Mouse (Mus musculus): ENCODE results near the gene Ccl7.

The Ccl7 gene

GRCm38 (mm10) chr11:82045471-82045870, at the start of gene Ccl7:
Gene Ccl7, plus strand, starts transcription at chr11:82045712.
- peak; percentile 43 for DNase-seq (ENCODE audit: low spot score)

DNA sequence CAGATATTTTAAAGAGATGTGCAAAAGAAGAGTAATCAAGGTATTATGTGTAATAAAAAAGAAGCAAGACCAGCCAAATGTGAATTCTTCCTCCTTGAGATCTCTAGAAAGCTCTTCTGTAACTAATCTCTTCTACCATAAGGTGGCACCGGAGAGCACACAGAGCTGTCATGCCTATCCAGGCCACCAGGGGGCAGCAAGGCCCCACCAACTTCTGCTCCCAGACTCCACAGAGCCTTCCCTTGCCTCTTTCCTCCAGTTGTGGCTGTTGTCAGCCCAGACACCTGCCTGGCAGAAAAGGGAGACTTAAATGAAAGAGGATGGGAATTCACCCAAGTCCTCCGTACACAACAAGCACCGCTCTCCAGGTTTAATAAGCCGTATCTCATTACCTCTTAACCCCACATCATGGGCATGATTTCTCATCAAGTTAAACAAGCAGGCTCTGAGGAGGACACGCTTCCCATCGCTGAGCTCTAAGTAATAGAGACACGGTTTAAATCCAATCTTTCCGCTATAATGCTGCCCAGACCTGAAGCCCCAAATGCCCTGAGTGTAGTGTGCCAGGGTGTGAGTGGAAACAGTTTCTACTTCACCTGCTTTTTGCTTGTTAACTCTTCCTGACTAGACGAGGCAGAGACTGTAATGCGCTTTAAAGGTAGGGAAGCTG, 49.2 kb upstream of the Ccl7 start:
- peak; percentile 47 for DNase-seq (ENCODE audit: low spot score)

- no peak for DNase-seq (ENCODE audit: low spot score)
Measured at GRCm38 (mm10) chr11:81997085-81997484, 48.4 kb upstream of the Ccl7 start.

- no peak for DNase-seq (ENCODE audit: low spot score)
Measured at GRCm38 (mm10) chr11:81998646-81999045, 46.9 kb upstream of the Ccl7 start.

GRCm38 (mm10) chr11:81999469-81999868, 46.0 kb upstream of the Ccl7 start:
- no peak for DNase-seq (ENCODE audit: low spot score)

DNA sequence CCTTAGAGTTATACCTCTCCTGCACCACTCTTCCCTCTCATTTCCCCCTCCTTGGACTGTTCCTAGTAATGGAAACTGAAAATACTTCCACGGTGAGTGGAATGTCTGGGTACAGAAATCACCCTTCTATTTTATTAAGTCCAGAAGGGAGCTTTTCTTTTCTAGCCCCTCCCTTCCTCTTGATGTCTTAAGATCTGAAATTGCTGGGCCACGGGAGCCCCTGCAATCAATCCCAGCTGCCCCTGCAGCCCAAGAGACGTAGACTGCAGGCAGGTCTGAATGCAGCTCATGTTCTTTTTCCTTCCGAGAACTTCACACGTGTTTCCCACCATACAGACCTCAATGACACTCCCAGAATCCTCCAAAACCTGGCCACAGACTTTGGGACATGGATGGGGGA, 44.9 kb upstream of the Ccl7 start:
- DNase-seq (ENCODE audit: low spot score), result no peak

GRCm38 (mm10) chr11:82004810-82005209, 40.7 kb upstream of the Ccl7 start:
- no peak for DNase-seq (ENCODE audit: low spot score)

DNA sequence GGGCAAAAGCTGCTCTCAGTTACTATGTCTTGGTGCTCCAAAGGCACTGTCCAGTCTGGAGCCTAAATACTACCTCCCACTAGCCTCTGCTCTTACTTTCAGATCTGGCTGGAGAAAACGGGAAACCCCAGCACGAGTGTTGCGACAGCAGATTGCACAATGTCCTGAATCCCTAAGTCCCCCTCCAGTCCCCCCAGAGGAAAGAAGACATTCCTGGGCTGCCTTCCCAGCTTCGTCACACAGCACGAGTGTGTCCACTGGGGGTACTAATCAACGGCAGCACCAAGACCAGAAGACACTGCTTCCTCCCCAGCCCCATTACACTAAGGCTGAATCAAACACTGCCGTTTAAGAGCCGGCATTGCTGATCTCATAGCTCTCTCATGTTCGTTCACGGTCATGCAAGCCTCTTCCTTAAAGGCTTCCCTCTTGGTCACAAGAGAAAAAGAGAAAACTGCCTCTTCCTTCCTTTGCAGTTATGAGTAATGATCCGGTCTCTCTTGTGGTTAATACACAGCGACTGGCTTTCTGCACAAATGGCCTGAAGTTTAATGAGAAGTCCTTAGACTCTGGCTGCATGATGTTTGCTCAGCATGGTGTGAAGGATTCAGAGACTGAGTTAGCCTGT, 38.6 kb upstream of the Ccl7 start:
- peak; percentile 71 for DNase-seq (ENCODE audit: low spot score)

- DNase-seq (ENCODE audit: low spot score), result no peak
Measured at GRCm38 (mm10) chr11:82010115-82010514, 35.4 kb upstream of the Ccl7 start.

GRCm38 (mm10) chr11:82011411-82012193, 33.9 kb upstream of the Ccl7 start:
- DNase-seq (ENCODE audit: low spot score), result peak; percentile 14

DNA sequence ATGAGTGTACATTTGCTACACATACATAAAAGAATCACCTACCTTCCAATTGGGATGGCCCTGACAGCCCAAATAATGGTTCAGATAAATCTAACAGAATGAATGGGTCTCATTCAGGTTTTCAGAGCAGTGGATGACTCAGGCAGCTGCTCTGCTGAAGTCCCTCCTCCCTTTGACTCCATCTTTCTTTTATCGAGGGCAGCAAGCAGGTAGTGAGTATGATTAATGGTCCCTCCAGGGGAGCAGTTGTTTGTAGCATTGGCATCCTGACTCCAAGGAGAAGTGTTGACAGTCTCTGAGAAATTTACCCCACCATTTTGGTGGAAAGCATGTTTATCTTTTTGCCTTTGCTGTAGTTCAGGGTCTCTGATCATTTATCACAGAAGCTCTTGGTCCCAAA, 31.8 kb upstream of the Ccl7 start:
- no peak for DNase-seq (ENCODE audit: low spot score)

- DNase-seq (ENCODE audit: low spot score), result no peak
Measured at GRCm38 (mm10) chr11:82015066-82015465, 30.4 kb upstream of the Ccl7 start.

GRCm38 (mm10) chr11:82016181-82016780, 29.2 kb upstream of the Ccl7 start:
- DNase-seq (ENCODE audit: low spot score), result peak; percentile 32

DNA sequence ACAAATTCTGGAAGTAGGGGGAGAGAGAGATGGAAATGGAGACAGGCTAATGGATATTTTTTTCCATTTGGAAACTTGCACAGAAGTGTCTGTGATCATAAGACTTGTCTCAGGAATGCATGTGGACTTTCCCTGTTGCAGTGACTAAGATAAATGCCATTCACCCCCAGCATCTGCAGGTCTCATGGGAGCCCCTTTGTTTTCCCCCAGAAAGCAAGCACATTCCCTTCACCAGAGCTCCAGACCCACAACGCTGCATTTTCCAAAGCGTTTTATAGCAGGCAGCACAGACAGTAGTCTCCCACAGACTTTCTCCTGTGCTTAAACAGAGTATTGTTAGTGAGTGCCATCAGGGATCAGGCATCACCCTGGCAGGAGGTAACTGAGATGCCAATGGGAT, 26.1 kb upstream of the Ccl7 start:
- no peak for DNase-seq (ENCODE audit: low spot score)

- no peak for DNase-seq (ENCODE audit: low spot score)
Measured at GRCm38 (mm10) chr11:82019793-82020192, 25.7 kb upstream of the Ccl7 start.

GRCm38 (mm10) chr11:82021406-82021805, 24.1 kb upstream of the Ccl7 start:
- no peak for DNase-seq (ENCODE audit: low spot score)

DNA sequence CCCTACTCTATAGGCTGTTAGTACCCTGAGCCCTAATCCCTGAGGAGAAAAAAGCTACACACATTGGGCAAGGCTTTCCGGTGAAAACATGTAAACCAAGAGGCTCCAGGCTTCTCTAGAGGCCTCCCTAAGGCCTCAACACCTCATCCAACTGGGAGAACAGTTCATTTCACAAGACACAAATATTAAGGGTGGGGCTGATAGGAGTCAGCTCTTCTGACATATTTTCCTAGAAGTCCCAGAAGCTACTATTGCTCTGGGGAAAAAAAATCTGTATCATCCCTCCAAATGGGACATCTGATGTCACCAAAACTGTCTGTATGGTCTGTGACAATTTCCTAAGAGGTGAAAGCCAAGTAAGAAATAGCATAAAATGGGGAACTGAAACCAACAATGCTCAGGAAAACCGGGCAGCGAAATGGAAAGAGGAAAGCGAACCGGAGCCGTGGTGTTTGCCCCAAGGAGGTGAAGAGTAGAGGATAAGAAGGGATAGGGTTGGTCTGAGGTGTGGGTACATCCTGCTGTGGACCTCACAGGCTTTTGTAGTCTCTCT, 22.9 kb upstream of the Ccl7 start:
- no peak for DNase-seq (ENCODE audit: low spot score)

GRCm38 (mm10) chr11:82023769-82024168, 21.7 kb upstream of the Ccl7 start:
- no peak for DNase-seq (ENCODE audit: low spot score)

DNA sequence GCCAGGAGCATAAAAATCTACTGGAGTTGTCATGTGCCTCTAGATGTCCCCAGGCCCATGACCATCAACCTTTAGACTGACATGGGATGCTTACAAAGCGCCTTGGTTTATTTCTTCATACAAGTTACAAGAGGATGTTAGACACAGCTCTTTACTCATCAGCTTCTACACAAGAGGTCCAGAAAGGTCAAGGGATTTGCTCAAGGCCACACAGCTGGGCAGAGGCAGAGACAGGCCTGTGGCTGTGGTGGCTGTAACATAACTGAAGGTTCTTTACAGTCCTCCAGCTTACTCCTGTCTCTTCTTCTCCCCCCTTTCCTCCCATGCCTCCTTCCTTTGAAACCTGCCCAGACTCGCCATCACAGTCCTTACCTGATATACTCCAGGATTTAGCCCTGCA, 15.3 kb upstream of the Ccl7 start:
- no peak for DNase-seq (ENCODE audit: low spot score)

GRCm38 (mm10) chr11:82032136-82032535, 13.4 kb upstream of the Ccl7 start:
- DNase-seq (ENCODE audit: low spot score), result no peak

DNA sequence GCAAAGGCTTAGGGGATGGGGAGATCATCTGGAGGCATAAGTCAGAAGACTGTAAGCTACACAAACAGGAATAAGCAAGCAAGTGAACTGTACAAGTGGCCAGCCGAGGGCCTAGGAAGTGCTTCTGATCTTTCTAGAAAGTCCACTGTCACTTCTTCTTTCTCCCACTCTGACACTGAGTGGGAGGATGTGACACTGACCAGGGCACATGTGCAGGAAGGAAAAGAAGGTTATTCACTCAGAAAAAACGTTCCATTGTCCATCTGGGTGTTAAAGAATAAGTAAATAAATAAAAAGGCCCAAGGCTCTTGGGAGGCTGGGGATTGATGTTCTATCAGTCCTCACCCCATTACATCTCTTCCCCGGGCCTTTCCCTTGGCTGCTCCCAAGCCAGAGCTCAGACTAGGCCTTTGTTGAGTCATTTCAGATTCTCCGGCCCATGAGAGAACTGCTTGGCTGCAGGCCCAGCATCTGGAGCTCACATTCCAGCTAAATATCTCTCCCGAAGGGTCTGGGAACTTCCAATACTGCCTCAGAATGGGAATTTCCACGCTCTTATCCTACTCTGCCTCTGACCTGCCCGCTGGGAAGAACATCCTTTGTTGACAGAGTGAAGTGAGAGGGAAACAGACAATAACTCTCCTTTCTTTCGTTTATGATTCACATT, 12.7 kb upstream of the Ccl7 start:
- peak; percentile 74 for DNase-seq (ENCODE audit: low spot score)

- DNase-seq (ENCODE audit: low spot score), result no peak
Measured at GRCm38 (mm10) chr11:82034446-82034845, 11.1 kb upstream of the Ccl7 start.

Data from urinary bladder, postnatal 14 days (tissue).